Mouse (Mus musculus) spleen, adult 2 months (tissue): ENCODE data around the gene Mical2.

Source experiments
- CTCF ChIP-seq: fragments of 200-500 bp; IDR thresholded peaks from 2 replicates; pipeline ENCODE4 v1.5.1; 2011; ENCODE audit warnings: mild to moderate bottlenecking, inconsistent platforms; ENCODE audit not compliant: insufficient read depth, insufficient read length, insufficient replicate concordance; ENCODE audit errors: extremely low read depth
- POLR2A ChIP-seq: fragments of 200-500 bp; IDR thresholded peaks from 2 replicates; pipeline ENCODE4 v1.6.1; 2011; ENCODE audit warnings: low read depth, low read length, inconsistent platforms

GRCm38 (mm10) chr7:112317491-112317890 lies 91.8 kb downstream of the Mical2 start:
- TF ChIP-seq CTCF (no peak), POLR2A (no peak)
